Mouse (Mus musculus): ENCODE results near the gene CT030661.1. TPM values are rescaled to one million over a fixed set of nuclear protein-coding genes. Genes with fewer than 3 reads are reported as not detected.
"Not testable (repeated sequence)": the region's sequence is repeated elsewhere in the genome, so short reads cannot be mapped to it uniquely, and the experiment has no call there.

The CT030661.1 gene
- polyA plus RNA-seq (2015; fragmentation: Nextera tagmentation; extraction: Ambion mirVana): 12.2 and 12.5 TPM in 2 replicates

DNA sequence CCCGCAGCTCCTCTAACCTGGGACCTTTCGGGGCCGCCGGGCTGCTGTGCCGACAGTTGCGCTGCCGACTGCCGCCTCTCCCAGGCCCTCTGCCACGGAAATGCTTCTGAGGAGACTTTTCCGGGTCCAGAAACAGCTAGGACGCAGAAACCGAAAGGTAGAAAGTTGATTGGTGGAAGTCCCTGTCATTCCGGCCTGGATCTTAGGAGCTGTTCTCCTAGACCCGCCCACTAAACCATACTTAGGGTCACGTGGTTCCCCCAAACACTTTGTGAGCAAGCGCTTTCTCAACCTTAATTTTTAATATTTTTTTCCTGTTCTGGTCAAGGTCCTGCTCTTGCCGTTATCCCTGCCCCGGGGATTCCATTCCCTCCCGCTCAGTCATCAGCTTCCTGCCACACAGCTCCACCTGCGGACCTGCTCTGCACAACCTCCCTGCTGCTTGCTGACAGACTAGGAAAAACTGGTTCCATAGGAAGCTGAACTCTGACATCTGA lies at the start of gene CT030661.1:
Gene CT030661.1, minus strand, starts transcription at position 108 of the 497 bp plus-strand sequence.
- H3K4me2 ChIP-seq (replicated peaks): peak within 1 kb of the TSS; percentile 58
- not testable (repeated sequence) for H3K4me1 ChIP-seq (replicated peaks); H3K27me3 ChIP-seq; H3K36me3 ChIP-seq; H3K9me3 ChIP-seq
- H3K27ac ChIP-seq: peak within 1 kb of the TSS; percentile 83
- peak; percentile 98 for ATAC-seq
- WGBS: 0% methylated on average over 20 of the region's 20 CpGs
- peak within 1 kb of the TSS; percentile 71 for H3K9ac ChIP-seq (replicated peaks)
- peak within 1 kb of the TSS; percentile 63 for H3K4me3 ChIP-seq (replicated peaks)

DNA sequence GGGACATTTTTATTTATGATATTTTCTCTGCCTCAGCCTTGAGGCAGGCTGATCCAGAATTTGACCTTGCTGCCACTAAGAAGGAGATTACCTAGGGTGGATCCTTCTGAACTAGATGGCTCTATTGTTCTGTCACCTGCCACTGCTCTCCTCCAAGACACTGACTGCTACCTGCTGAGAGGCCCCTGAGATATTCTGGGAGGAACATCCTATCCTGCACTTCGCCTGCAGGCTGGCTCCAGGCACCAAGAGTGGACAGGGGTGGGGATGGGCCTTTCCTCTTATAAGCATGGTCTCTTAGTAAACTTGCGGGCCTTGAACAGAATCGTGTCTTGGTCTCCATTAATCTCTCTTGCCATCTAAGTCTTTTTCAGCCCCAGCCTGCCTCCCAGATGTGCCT lies 49.3 kb upstream of the CT030661.1 start:
- Histone ChIP-seq H3K27me3 (no peaks in the 10 kb centered on the region), H3K27ac (no peak overlapping the region)

DNA sequence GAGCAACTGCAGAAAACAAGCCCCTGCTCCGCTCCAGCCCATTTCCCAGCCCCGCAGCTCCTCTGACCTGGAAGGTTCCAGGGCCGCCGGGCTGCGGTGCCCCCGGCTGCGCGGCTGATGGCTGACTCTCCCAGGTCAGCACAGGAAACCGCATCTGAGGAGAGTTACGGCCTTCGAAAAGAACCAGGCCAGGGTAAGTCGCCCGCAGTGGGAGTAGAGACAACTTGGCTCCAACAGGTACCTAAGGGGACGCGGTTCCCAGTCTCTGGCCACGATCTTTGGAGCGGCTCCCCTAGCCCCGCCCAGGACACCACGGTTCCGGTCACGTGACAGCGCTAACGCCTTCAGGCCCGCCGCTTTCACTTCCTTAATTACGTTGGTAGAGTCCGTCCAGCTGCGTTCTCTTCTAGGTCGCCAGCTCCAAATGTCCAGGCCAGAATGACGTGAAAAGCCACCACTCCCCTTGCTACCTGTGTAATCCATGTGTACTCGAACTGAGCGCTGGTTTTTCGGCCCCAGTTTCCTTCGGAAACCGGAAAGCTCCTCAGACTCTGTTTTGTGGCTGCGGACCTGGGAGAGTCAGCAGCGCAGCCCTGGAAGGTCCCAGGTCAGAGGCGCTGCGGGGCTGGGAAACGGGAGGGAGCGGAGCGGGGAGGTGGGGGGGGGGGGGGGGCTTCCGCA lies 46.6 kb upstream of the CT030661.1 start, which contains the start of the genes Zfp944 and Zfp758:
Gene Zfp944, minus strand, starts transcription at position 300 of the 681 bp plus-strand sequence.
Gene Zfp758, plus strand, starts transcription at position 353 of the 681 bp plus-strand sequence.
- H3K36me3 ChIP-seq: peaks cover 19% of the 10 kb centered on the region
- peak within 1 kb of the TSS; percentile 57 for H3K4me3 ChIP-seq (replicated peaks)
- H3K9ac ChIP-seq (replicated peaks): peak within 1 kb of the TSS; percentile 70
- H3K4me1 ChIP-seq (replicated peaks): peaks cover 20% of the 10 kb centered on the region
- H3K27ac ChIP-seq: peak within 1 kb of the TSS; percentile 78
- peak; percentile 97 for ATAC-seq
- H3K9me3 ChIP-seq, H3K27me3 ChIP-seq: not testable (repeated sequence)
- peak within 1 kb of the TSS; percentile 63 for H3K4me2 ChIP-seq (replicated peaks)
- under 1% methylated on average over 30 of the region's 43 CpGs for WGBS

More for the DNA sequence above, 49.3 kb upstream of the CT030661.1 start:
- WGBS: 97% methylated on average over 3 of the region's 3 CpGs
- Histone ChIP-seq H3K4me1 (replicated peaks) (peaks cover 20% of the 10 kb centered on the region), H3K4me2 (replicated peaks) (no peak overlapping the region), H3K9ac (replicated peaks) (no peak overlapping the region), H3K9me3 (peaks cover 9% of the 10 kb centered on the region), H3K36me3 (peaks cover 31% of the 10 kb centered on the region), H3K4me3 (replicated peaks) (no peak overlapping the region)
- ATAC-seq: no peak

DNA sequence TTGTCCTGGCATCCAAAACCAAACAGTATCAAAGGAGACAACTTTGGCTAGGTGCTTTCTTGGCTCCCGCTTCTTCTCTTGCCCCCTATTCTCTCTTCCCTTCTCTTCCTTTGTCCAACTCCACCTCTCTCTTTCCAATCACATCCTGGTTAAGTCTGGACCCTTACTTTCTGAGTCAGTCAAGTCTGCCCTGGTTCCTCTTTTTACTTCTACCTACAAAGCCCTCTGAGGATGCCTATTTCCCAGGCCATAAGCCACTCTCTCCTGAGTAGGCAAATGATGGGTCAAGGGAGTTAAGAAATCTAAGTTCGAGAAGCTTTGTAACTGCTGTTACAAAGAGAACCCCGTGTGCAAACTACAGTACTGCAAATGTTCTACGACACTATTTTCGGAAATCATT lies 45.9 kb upstream of the CT030661.1 start:
- ATAC-seq: peak; percentile 15; the same call in 1 of the 2 replicates
- H3K9ac ChIP-seq (replicated peaks): peak overlapping the region; percentile 69
- WGBS: 33% methylated on average over 5 of the region's 5 CpGs
- H3K4me2 ChIP-seq (replicated peaks): peak overlapping the region; percentile 63
- H3K9me3 ChIP-seq: peaks cover 2% of the 10 kb centered on the region; the same call in 1 of the 2 replicates
- peaks cover 21% of the 10 kb centered on the region for H3K36me3 ChIP-seq
- no peak overlapping the region for H3K27ac ChIP-seq
- no peaks in the 10 kb centered on the region for H3K27me3 ChIP-seq
- peaks cover 20% of the 10 kb centered on the region for H3K4me1 ChIP-seq (replicated peaks)
- peak overlapping the region; percentile 57 for H3K4me3 ChIP-seq (replicated peaks)

DNA sequence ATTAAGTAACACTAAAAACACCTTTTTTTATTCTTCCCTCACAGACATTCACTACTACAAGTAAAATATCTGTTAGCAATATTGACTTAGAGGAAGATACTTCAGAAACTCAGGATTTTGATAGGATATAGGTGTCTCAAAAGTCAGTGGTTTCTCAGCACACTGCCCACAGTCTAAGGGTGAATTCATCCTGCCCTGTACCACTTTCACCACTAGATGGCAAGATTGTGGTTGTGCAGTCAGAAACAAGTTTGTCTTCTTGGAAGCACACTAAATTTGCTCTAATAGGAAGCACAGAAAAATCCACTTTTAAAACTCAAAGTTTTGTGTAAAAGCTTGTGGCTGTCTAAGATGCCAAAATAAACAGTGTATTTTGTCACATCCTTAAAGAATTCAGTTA lies 38.2 kb upstream of the CT030661.1 start:
- Histone ChIP-seq H3K9me3 (no peaks in the 10 kb centered on the region), H3K36me3 (peaks cover 32% of the 10 kb centered on the region), H3K4me2 (replicated peaks) (no peak overlapping the region), H3K27me3 (no peaks in the 10 kb centered on the region), H3K4me3 (replicated peaks) (no peak overlapping the region), H3K27ac (no peak overlapping the region), H3K4me1 (replicated peaks) (no peaks in the 10 kb centered on the region), H3K9ac (replicated peaks) (no peak overlapping the region)
- no peak for ATAC-seq

DNA sequence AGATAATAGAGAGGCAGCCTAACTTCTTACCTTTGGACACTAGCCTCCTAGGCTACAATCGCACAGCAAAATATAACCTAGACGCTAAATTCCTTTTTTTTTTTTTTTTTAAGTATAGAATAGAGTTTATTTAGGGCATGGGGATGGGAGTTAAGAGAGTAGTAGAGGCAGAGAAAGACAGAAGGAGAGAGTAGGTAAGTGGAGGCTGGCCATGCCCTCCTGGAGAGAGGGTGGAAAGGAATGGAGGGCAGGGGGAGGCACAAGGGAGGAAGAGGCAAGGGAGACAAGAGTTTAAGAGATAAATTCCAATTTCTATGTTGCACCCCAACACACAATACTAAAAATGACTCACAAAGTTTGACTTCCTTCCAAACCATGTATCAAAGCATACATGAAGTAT lies 610 bp upstream of the CT030661.1 start:
- peak overlapping the region; percentile 58 for H3K4me2 ChIP-seq (replicated peaks)
- H3K27me3 ChIP-seq; H3K4me1 ChIP-seq (replicated peaks); H3K27ac ChIP-seq; H3K36me3 ChIP-seq; H3K9me3 ChIP-seq: not testable (repeated sequence)
- peak overlapping the region; percentile 63 for H3K4me3 ChIP-seq (replicated peaks)
- ATAC-seq: peak; percentile 67
- 12% methylated on average over 2 of the region's 2 CpGs for WGBS
- peak overlapping the region; percentile 71 for H3K9ac ChIP-seq (replicated peaks)

DNA sequence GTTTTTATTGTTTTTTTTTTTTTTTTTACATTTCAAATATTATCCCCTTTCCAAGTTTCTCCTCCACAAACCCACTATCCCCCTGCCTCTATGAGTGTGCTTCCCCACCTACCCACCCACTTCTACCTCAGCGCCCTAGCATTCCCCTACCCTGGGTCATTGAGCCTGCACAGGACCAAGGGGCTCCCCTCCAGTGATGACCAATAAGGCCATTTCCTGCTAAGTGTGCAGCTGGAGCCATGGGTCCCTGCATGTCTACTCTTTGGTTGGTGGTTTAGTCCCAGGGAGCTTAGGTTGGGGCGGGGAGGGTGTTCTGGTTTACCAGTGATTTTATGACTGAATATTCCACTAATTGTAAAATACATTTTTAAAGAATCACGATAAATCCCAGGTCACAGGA lies 418 bp downstream of the CT030661.1 start:
- H3K9me3 ChIP-seq; H3K36me3 ChIP-seq; H3K4me1 ChIP-seq (replicated peaks); H3K27me3 ChIP-seq: not testable (repeated sequence)
- 1% methylated on average over 3 of the region's 3 CpGs for WGBS
- Histone ChIP-seq H3K4me3 (replicated peaks) (peak overlapping the region; percentile 63), H3K9ac (replicated peaks) (peak overlapping the region; percentile 71), H3K27ac (peak overlapping the region; percentile 83; the same call in 1 of the 2 replicates), H3K4me2 (replicated peaks) (peak overlapping the region; percentile 58)
- peak; percentile 79 for ATAC-seq

Other genes starting within 250 kb of the CT030661.1 start
- 1.4 and 2.1 TPM in 2 replicates for gene Zfp947, start 148.6 kb downstream of the CT030661.1 start, polyA plus RNA-seq (2015; fragmentation: Nextera tagmentation; extraction: Ambion mirVana)
- 3.9 and 4.6 TPM in 2 replicates for gene Zfp994, start 89.2 kb downstream of the CT030661.1 start, polyA plus RNA-seq (2015; fragmentation: Nextera tagmentation; extraction: Ambion mirVana)
- 14.9 and 15.4 TPM in 2 replicates for gene Zfp944, start 46.6 kb upstream of the CT030661.1 start, polyA plus RNA-seq (2015; fragmentation: Nextera tagmentation; extraction: Ambion mirVana)
- gene Zfp758, start 46.6 kb upstream of the CT030661.1 start, polyA plus RNA-seq (2015; fragmentation: Nextera tagmentation; extraction: Ambion mirVana): 11.4 and 11.6 TPM in 2 replicates
- 35.2 and 39.4 TPM in 2 replicates for gene Zfp946, start 109.4 kb upstream of the CT030661.1 start, polyA plus RNA-seq (2015; fragmentation: Nextera tagmentation; extraction: Ambion mirVana)